Mouse (Mus musculus): ENCODE measurements around the gene Pla2g4b. TPM values are rescaled to one million over a fixed set of nuclear protein-coding genes. Genes with fewer than 3 reads are reported as not detected.

Pla2g4b gene
- total RNA-seq, 2 experiments from 2014 or later = 1.9 to 2.5 TPM

Small RNA genes within 50 kb of the gene (microRNA-seq; reads per million reads assigned to microRNA genes)
- 0 to 0.12 reads per million in 2 experiments for gene Mir7665

Other genes with a start within 250 kb of the Pla2g4b start
- 10 to 100 TPM; 13.2 to 13.3 TPM for gene Rpap1, start 245.9 kb upstream of the Pla2g4b start, total RNA-seq (2021)
- gene Tyro3, start 235.7 kb upstream of the Pla2g4b start, total RNA-seq (2021) = 1 to 10 TPM; 2.1 to 4.5 TPM
- 10 to 100 TPM; 44.6 to 58.2 TPM for gene Mga, start 136.2 kb upstream of the Pla2g4b start, total RNA-seq (2021)
- 10 to 100 TPM; 11.0 to 12.2 TPM for gene Mapkbp1, start 60.7 kb upstream of the Pla2g4b start, total RNA-seq (2021)
- 1 to 10 TPM; 7.5 to 8.8 TPM for gene Jmjd7, start 5.9 kb upstream of the Pla2g4b start, total RNA-seq (2021)
- gene Gm28042, start 5.9 kb upstream of the Pla2g4b start, total RNA-seq (2021) = 1 to 10 TPM; 1.1 to 2.1 TPM
- gene Ehd4, start 121.2 kb downstream of the Pla2g4b start, total RNA-seq (2021) = 100 to 1,000 TPM; 439 to 440 TPM
- gene Pla2g4e, start 211.9 kb downstream of the Pla2g4b start, total RNA-seq (2021) = 1 to 10 TPM; 3.6 to 3.8 TPM

Data from heart, postnatal 14 days (tissue).